Mouse (Mus musculus) heart, embryonic 16.5 days (tissue): Measurements from ENCODE around the gene Cnfn. TPM values are rescaled to one million over a fixed set of nuclear protein-coding genes. Genes with fewer than 3 reads are reported as not detected.
A peak's percentile ranks its signal among the peaks of the same experiment; 100 is the strongest.

Source experiments
- ATAC-seq: fragments of 200-750 bp; cut with Nextera tagmentation; replicated peaks from 2 replicates; pipeline ENCODE4 v1.8.0; 2017; ENCODE audit warnings: moderate number of reproducible peaks; ENCODE audit not compliant: insufficient read depth, low FRiP score; ENCODE audit errors: extremely low read depth
- H3K27ac ChIP-seq: fragments of 300-500 bp; sonication (generic); 2 replicates; pipeline ENCODE4 v1.5.1; 2014; ENCODE audit warnings: mild to moderate bottlenecking, low read length, control low read depth, moderate library complexity
- H3K27me3 ChIP-seq: fragments of 300-500 bp; sonication (generic); 2 replicates; pipeline ENCODE4 v1.6.1; 2014; ENCODE audit warnings: low read length, mixed read lengths; ENCODE audit not compliant: control insufficient read depth, insufficient read depth
- H3K36me3 ChIP-seq: fragments of 300-500 bp; sonication (generic); 2 replicates; pipeline ENCODE4 v1.6.1; 2014; ENCODE audit not compliant: control insufficient read depth, insufficient read depth
- H3K4me1 ChIP-seq: fragments of 300-500 bp; sonication (generic); 2 replicates; pipeline ENCODE4 v1.6.1; 2014; ENCODE audit warnings: low read length, mixed read lengths; ENCODE audit not compliant: control insufficient read depth, insufficient read depth
- H3K4me2 ChIP-seq: fragments of 300-500 bp; sonication (generic); 2 replicates; pipeline ENCODE4 v1.6.1; 2014; ENCODE audit warnings: low read depth, mild to moderate bottlenecking, control low read depth, low read length
- H3K4me3 ChIP-seq: fragments of 300-500 bp; sonication (generic); 2 replicates; pipeline ENCODE4 v1.5.1; 2014; ENCODE audit warnings: mild to moderate bottlenecking, control low read depth, low read length
- H3K9ac ChIP-seq: fragments of 300-500 bp; sonication (generic); 2 replicates; pipeline ENCODE4 v1.6.1; 2014; ENCODE audit warnings: low read length, control low read depth
- H3K9me3 ChIP-seq: fragments of 300-500 bp; sonication (generic); replicated peaks from 2 replicates; pipeline ENCODE4 v1.6.1; 2016; ENCODE audit warnings: low read length; ENCODE audit not compliant: control insufficient read depth
- WGBS: fragments of 180-500 bp; shearing (Covaris S2); extraction: QIAGEN DNeasy Blood & Tissue Kit; methylation state at CpG from one replicate; pipeline ENCODE4 v1.1.7; 2014; 5-methylcytosine and 5-hydroxymethylcytosine counted together
- polyA plus RNA-seq: library from polyadenylated mRNA; unstranded; fragments of >200 nt; fragmentation: Nextera tagmentation; extraction: Ambion mirVana; gene quantifications from 2 replicates; pipeline ENCODE4 v1.2.1, GENCODE M21; 2015

Gene Cnfn
- polyA plus RNA-seq = 0.74 and 0.87 TPM in 2 replicates

- Histone ChIP-seq H3K27ac (no peak within 1 kb of the TSS), H3K27me3 (peaks cover 44% of the 10 kb centered on the region), H3K4me1 (0 out of 2 replicates have a peak, but pooled peaks cover 2% of the 10 kb centered on the region), H3K4me2 (no peak within 1 kb of the TSS), H3K9ac (no peak within 1 kb of the TSS), H3K4me3 (no peak within 1 kb of the TSS), H3K36me3 (no peaks in the 10 kb centered on the region), H3K9me3 (no peaks in the 10 kb centered on the region)
- ATAC-seq = no peak
- 48% methylated on average over 12 of the region's 12 CpGs for whole genome bisulfite sequencing
Observed at GRCm38 (mm10) chr7:25369058-25369749, at the start of gene Cnfn. Cnfn (minus strand) TSS chr7:25369724.

DNA sequence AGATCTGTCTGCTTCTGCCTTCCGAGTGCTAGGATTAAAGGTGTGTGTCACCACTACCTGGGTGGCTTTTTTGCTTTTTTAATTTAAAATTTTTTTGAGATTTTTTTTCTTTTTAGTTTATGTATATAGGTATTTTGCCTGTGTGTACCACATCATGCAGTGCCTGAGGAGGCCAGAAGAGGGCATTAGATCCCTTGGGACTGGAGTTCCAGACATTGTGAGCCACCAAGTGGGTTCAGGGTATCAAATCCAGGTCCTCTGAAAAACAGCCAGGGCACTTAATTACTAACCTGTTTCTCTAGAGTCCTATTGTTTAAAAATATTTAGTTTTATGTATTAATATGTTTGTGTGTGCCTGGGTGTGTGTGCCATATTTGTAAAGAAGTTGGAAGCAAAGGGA, 48.1 kb upstream of the Cnfn start:
- 62% methylated on average over 1 of the region's 1 CpGs for WGBS
- ATAC-seq = no peak
- no peak overlapping the region for H3K9ac ChIP-seq
- H3K9me3 ChIP-seq = no peaks in the 10 kb centered on the region
- no peak overlapping the region for H3K4me3 ChIP-seq
- H3K36me3 ChIP-seq = no peaks in the 10 kb centered on the region
- no peaks in the 10 kb centered on the region for H3K4me1 ChIP-seq
- peaks cover 7% of the 10 kb centered on the region for H3K27me3 ChIP-seq
- no peak overlapping the region for H3K27ac ChIP-seq
- H3K4me2 ChIP-seq = no peak overlapping the region

- H3K4me2 ChIP-seq = no peak within 1 kb of the TSS
- WGBS = 32% methylated on average over 7 of the region's 7 CpGs
- H3K9me3 ChIP-seq = no peaks in the 10 kb centered on the region
- no peak for ATAC-seq
- no peaks in the 10 kb centered on the region for H3K27me3 ChIP-seq
- no peak within 1 kb of the TSS for H3K9ac ChIP-seq
- H3K4me1 ChIP-seq = no peaks in the 10 kb centered on the region
- no peak within 1 kb of the TSS for H3K27ac ChIP-seq
- H3K4me3 ChIP-seq = no peak within 1 kb of the TSS
- H3K36me3 ChIP-seq = no peaks in the 10 kb centered on the region
Observed at GRCm38 (mm10) chr7:25412833-25413441, 43.4 kb upstream of the Cnfn start, which contains the start of gene Cxcl17. Cxcl17 (minus strand) TSS chr7:25412886.

DNA sequence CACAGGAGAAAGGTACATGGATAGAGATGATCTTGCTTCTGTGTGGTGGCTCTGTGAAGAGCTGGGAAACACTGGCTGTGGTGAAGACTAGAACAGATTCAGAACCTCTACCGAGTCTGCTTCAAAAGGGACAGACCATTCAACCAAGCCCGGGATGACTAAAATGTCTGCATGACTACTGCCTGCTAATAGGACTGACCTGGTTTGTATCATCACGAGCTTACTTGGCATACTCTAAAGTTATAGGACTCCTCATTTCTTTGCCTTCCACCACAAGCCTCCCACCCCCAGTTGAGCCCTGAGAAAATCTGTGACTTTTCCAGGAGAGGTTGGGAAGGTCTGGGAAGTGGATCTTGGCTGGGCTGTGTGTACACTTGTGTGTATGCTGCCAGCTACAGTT, 42.3 kb upstream of the Cnfn start:
- H3K4me2 ChIP-seq = no peak overlapping the region
- no peak overlapping the region for H3K4me3 ChIP-seq
- ATAC-seq = no peak
- H3K9me3 ChIP-seq = no peaks in the 10 kb centered on the region
- H3K9ac ChIP-seq = no peak overlapping the region
- H3K4me1 ChIP-seq = no peaks in the 10 kb centered on the region
- 78% methylated on average over 3 of the region's 3 CpGs for WGBS
- H3K27ac ChIP-seq = no peak overlapping the region
- no peaks in the 10 kb centered on the region for H3K27me3 ChIP-seq
- no peaks in the 10 kb centered on the region for H3K36me3 ChIP-seq

GRCm38 (mm10) chr7:25410969-25411615, 41.6 kb upstream of the Cnfn start:
- Histone ChIP-seq H3K36me3 (no peaks in the 10 kb centered on the region), H3K27ac (no peak overlapping the region), H3K4me3 (no peak overlapping the region), H3K9ac (no peak overlapping the region), H3K27me3 (no peaks in the 10 kb centered on the region), H3K4me1 (no peaks in the 10 kb centered on the region), H3K4me2 (no peak overlapping the region), H3K9me3 (no peaks in the 10 kb centered on the region)
- no peak for ATAC-seq
- WGBS = 59% methylated on average over 1 of the region's 1 CpGs

GRCm38 (mm10) chr7:25409114-25409760, 39.7 kb upstream of the Cnfn start:
- no peaks in the 10 kb centered on the region for H3K36me3 ChIP-seq
- H3K4me3 ChIP-seq = no peak overlapping the region
- H3K27me3 ChIP-seq = no peaks in the 10 kb centered on the region
- ATAC-seq = no peak
- no peak overlapping the region for H3K4me2 ChIP-seq
- H3K9me3 ChIP-seq = no peaks in the 10 kb centered on the region
- no peaks in the 10 kb centered on the region for H3K4me1 ChIP-seq
- WGBS = 47% methylated on average over 4 of the region's 4 CpGs
- H3K9ac ChIP-seq = no peak overlapping the region
- no peak overlapping the region for H3K27ac ChIP-seq

- H3K36me3 ChIP-seq = no peaks in the 10 kb centered on the region
- H3K27ac ChIP-seq = no peak overlapping the region
- H3K9me3 ChIP-seq = no peaks in the 10 kb centered on the region
- no peaks in the 10 kb centered on the region for H3K27me3 ChIP-seq
- H3K4me1 ChIP-seq = peaks cover 6% of the 10 kb centered on the region; the same call in 1 of the 2 replicates
- H3K9ac ChIP-seq = no peak overlapping the region
- WGBS = 79% methylated on average over 7 of the region's 7 CpGs
- H3K4me2 ChIP-seq = no peak overlapping the region
- no peak overlapping the region for H3K4me3 ChIP-seq
- ATAC-seq = no peak
Observed at GRCm38 (mm10) chr7:25406468-25406867, 36.9 kb upstream of the Cnfn start.

- 0% methylated on average over 2 of the region's 2 CpGs for WGBS
- no peaks in the 10 kb centered on the region for H3K36me3 ChIP-seq
Observed at GRCm38 (mm10) chr7:25402671-25403101, 33.2 kb upstream of the Cnfn start.

More at GRCm38 (mm10) chr7:25402671-25403101, 33.2 kb upstream of the Cnfn start:
- Histone ChIP-seq H3K9ac (no peak overlapping the region), H3K27ac (no peak overlapping the region), H3K27me3 (no peaks in the 10 kb centered on the region), H3K4me2 (no peak overlapping the region), H3K4me1 (peaks cover 6% of the 10 kb centered on the region; the same call in 1 of the 2 replicates), H3K4me3 (no peak overlapping the region), H3K9me3 (no peaks in the 10 kb centered on the region)
- peak; percentile 41; the same call in 1 of the 2 replicates for ATAC-seq
